In the genomic region with DNA sequence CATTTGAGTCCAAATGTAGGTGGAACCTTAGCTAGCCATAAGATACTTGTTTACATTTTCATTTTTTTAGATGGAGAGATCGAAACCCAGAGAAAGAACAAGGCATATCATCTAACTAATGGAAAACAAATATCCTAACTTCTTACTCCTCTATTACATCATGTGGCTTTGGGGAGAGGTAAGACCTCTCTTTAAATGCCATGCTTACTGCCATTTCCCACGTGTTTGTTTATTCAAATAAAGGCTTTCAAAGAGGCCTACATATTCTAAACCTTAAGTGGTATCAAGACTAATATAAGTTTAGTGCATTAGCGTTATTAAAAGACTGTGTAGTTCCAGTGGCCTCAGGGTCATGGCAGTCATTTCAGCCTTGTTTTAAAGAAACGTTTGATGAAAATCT, we compare ENCODE assay signal across 23 mouse cellular contexts.
DNase-seq lines count a peak whose midpoint lies in the region; ATAC-seq and TF ChIP-seq lines count a peak whose summit lies in the region.
"Had no signal": no experiment of that assay in that cellular context is flagged by ENCODE, and none has a peak within 500 bp of the region (broad histone marks: within the 10 kb centered on the region; RNA-seq: fewer than 3 reads in every experiment).

No protein-coding gene starts in this region.

- 55% methylated on average over 4 of the region's 4 CpGs for WGBS in forebrain, embryonic 14.5 days
- 58% methylated on average over 4 of the region's 4 CpGs for WGBS in kidney, embryonic 16.5 days

- TF ChIP-seq RAD21 in MEL (IDR thresholded peaks at IDR 0.05; ENCODE audit: low read depth, low read length) = no peak

- H3ac ChIP-seq in myocyte (ENCODE audit: control insufficient read depth, insufficient read length) = no peak overlapping the region

- no peak; a peak in 1 of 4 replicates for TF ChIP-seq EP300 in MEL (IDR thresholded peaks at IDR 0.05; ENCODE audit: low read depth in 1 of 2, low read length in 2 of 2)

- TF ChIP-seq POLR2A in MEL (IDR thresholded peaks at IDR 0.05; ENCODE audit: control insufficient read depth in 1 of 2, insufficient read depth in 1 of 2, low read depth in 1 of 2, low read length in 2 of 2, poor library complexity in 1 of 2) (no peak), myocyte (IDR thresholded peaks at IDR 0.05; ENCODE audit: insufficient read length, low read depth) (no peak)

- intact Hi-C loops in heart, postnatal 36 days (cut with DNase I) = no loop called here

- H3K4me1 ChIP-seq in MEL (ENCODE audit: control insufficient read depth in 1 of 2, insufficient read depth in 2 of 2, low read length in 2 of 2) = peaks cover 10 to 19% of the 10 kb centered on the region in 2 experiments
- H3K4me1 ChIP-seq in forebrain, embryonic 14.5 days (ENCODE audit: control insufficient read depth, insufficient read depth, low read length) = peaks cover 3% of the 10 kb centered on the region
- H3K4me1 ChIP-seq in kidney, embryonic 16.5 days (ENCODE audit: insufficient read depth, low read length) = peaks cover 10% of the 10 kb centered on the region

- TF ChIP-seq CTCF in MEL (IDR thresholded peaks at IDR 0.05 in 2 of 3, conservative IDR thresholded peaks at IDR 0.05 in 1 of 3; ENCODE audit: control insufficient read depth in 1 of 3, insufficient read depth in 1 of 3, low read depth in 2 of 3, low read length in 3 of 3, poor library complexity in 1 of 3, severe bottlenecking in 1 of 3) = no peak

- peak overlapping the region; percentile 45 for H3K9ac ChIP-seq in MEL (ENCODE audit: control insufficient read depth, low read depth, low read length, poor library complexity, severe bottlenecking)
- H3K9ac ChIP-seq in forebrain, embryonic 14.5 days (ENCODE audit: low read length) = no peak overlapping the region
- no peak overlapping the region for H3K9ac ChIP-seq in kidney, embryonic 16.5 days (replicated peaks; ENCODE audit: low read length)

- H3K9me3 ChIP-seq in MEL (replicated peaks; ENCODE audit: insufficient read depth, low read length) = no peaks in the 10 kb centered on the region
- no peaks in the 10 kb centered on the region for H3K9me3 ChIP-seq in forebrain, embryonic 14.5 days (replicated peaks; ENCODE audit: control insufficient read depth, low read length)
- H3K9me3 ChIP-seq in kidney, embryonic 16.5 days (ENCODE audit: low read length) = no peaks in the 10 kb centered on the region
- H3K9me3 ChIP-seq: G1E had no signal

- no peak overlapping the region; the same call in 1 of the 2 replicates for H3K27ac ChIP-seq in MEL (ENCODE audit: control insufficient read depth, low read depth, low read length)
- no peak overlapping the region for H3K27ac ChIP-seq in forebrain, embryonic 14.5 days (ENCODE audit: low read depth, low read length)
- H3K27ac ChIP-seq in kidney, embryonic 16.5 days (ENCODE audit: low read length) = no peak overlapping the region

- H3K36me3 ChIP-seq in MEL (ENCODE audit: control insufficient read depth in 1 of 2, insufficient read depth in 2 of 2, low read length in 2 of 2) = peaks cover 0 to 18% of the 10 kb centered on the region in 2 experiments; a peak in 2 of 4 replicates
- no peaks in the 10 kb centered on the region for H3K36me3 ChIP-seq in myocyte (ENCODE audit: control insufficient read depth, insufficient read depth)
- H3K36me3 ChIP-seq in forebrain, embryonic 14.5 days (ENCODE audit: control insufficient read depth, insufficient read depth, low read length) = no peaks in the 10 kb centered on the region
- no peaks in the 10 kb centered on the region for H3K36me3 ChIP-seq in kidney, embryonic 16.5 days (ENCODE audit: insufficient read depth, low read length)
- H3K36me3 ChIP-seq: G1E had no signal

- no peak for ATAC-seq in forebrain, embryonic 14.5 days
- ATAC-seq in kidney, embryonic 16.5 days (ENCODE audit: low FRiP score, low TSS enrichment) = no peak
- ATAC-seq: activated CD4-positive, CD25-positive, alpha-beta regulatory T cell, adult 4 months; CD4-positive, CD25-positive, alpha-beta regulatory T cell, adult 4 months; Patski had no signal

- H3K79me2 ChIP-seq in MEL (ENCODE audit: control insufficient read depth, insufficient read depth, low read length, poor library complexity) (no peaks in the 10 kb centered on the region), myocyte (ENCODE audit: control insufficient read depth, insufficient read depth) (no peaks in the 10 kb centered on the region)

- peak overlapping the region in 1 of 2 experiments; percentile 30; a peak in 1 of 4 replicates for H3K4me3 ChIP-seq in MEL (ENCODE audit: control insufficient read depth in 1 of 2, insufficient read depth in 1 of 2, low read depth in 2 of 2, low read length in 2 of 2)
- no peak overlapping the region for H3K4me3 ChIP-seq in myocyte
- H3K4me3 ChIP-seq in forebrain, embryonic 14.5 days (ENCODE audit: low read depth, low read length) = no peak overlapping the region
- no peak overlapping the region for H3K4me3 ChIP-seq in kidney, embryonic 16.5 days (ENCODE audit: low read length)

- peak; percentile 49 for DNase-seq in 3T3-L1 (ENCODE audit: low read depth, low spot score)
- DNase-seq in MEL (ENCODE audit: low read depth, low spot score) = peak; percentile 27
- no peak for DNase-seq in forebrain, embryonic 14.5 days (ENCODE audit: low spot score)
- no peak for DNase-seq in heart, postnatal 36 days
- DNase-seq: adrenal gland, adult 2 months; adrenal gland, adult 8-10 months; adrenal gland, postnatal 10 days; adrenal gland, postnatal 14 days; adrenal gland, postnatal 25 days; adrenal gland, postnatal 36 days; B cell, adult 2 months; cerebellum, adult 11 months; cerebellum, adult 11-12 months; cerebellum, adult 18-20 months; cerebellum, adult 2 months; cerebellum, adult 8-10 months had no signal

- no peak overlapping the region for H3K4me2 ChIP-seq in myocyte (ENCODE audit: low read depth)
- no peak overlapping the region for H3K4me2 ChIP-seq in forebrain, embryonic 14.5 days (ENCODE audit: low read length)
- no peak overlapping the region for H3K4me2 ChIP-seq in kidney, embryonic 16.5 days (replicated peaks; ENCODE audit: low read depth, low read length)

- H3K27me3 ChIP-seq in MEL (ENCODE audit: control insufficient read depth in 1 of 2, insufficient read depth in 2 of 2, low read length in 2 of 2) = no peaks in the 10 kb centered on the region
- H3K27me3 ChIP-seq in myocyte (ENCODE audit: control insufficient read depth, insufficient read depth, insufficient read length) = no peaks in the 10 kb centered on the region
- H3K27me3 ChIP-seq in forebrain, embryonic 14.5 days (replicated peaks; ENCODE audit: control insufficient read depth, insufficient read depth, low read length) = no peaks in the 10 kb centered on the region
- H3K27me3 ChIP-seq in kidney, embryonic 16.5 days (ENCODE audit: insufficient read depth, low read length) = no peaks in the 10 kb centered on the region
- H3K27me3 ChIP-seq: CH12.LX, Patski had no signal

TF ChIP-seq in MEL, 35 proteins besides CTCF, POLR2A, EP300 and RAD21:
- TF ChIP-seq KAT2A (conservative IDR thresholded peaks at IDR 0.05; ENCODE audit: low read depth, low read length) = 0 out of 2 replicates have a peak, but pooled peaks have one; percentile 28
- TF ChIP-seq SMC3 (IDR thresholded peaks at IDR 0.05; ENCODE audit: low read depth, low read length) = no peak
- peak; percentile 74; the same call in 1 of the 2 replicates for TF ChIP-seq MXI1 (IDR thresholded peaks at IDR 0.05; ENCODE audit: low read depth, low read length)
- 0 out of 2 replicates have a peak, but pooled peaks have one; percentile 19 for TF ChIP-seq MYC (IDR thresholded peaks at IDR 0.05; ENCODE audit: low read depth, low read length)
- no peak for TF ChIP-seq BHLHE40 (IDR thresholded peaks at IDR 0.05; ENCODE audit: borderline replicate concordance, low read depth, low read length)
TF ChIP-seq in MEL: peak in this region for 3.

TF ChIP-seq in myocyte, 11 proteins besides CTCF, POLR2A, EP300 and RAD21:
- no peak for TF ChIP-seq POLR2AphosphoS2 (IDR thresholded peaks at IDR 0.05; ENCODE audit: insufficient read length, low read depth)
- no peak for TF ChIP-seq MYOD1 (IDR thresholded peaks at IDR 0.05; ENCODE audit: control insufficient read depth in 1 of 3, insufficient read length in 2 of 3, low read depth in 2 of 3)
- no peak for TF ChIP-seq USF1 (IDR thresholded peaks at IDR 0.05; ENCODE audit: low read depth)
- TF ChIP-seq CEBPB (IDR thresholded peaks at IDR 0.05; ENCODE audit: insufficient read depth, poor library complexity, severe bottlenecking) = peak; percentile 78
- TF ChIP-seq MAX (IDR thresholded peaks at IDR 0.05; ENCODE audit: low read depth) = peak; percentile 51
- no peak for TF ChIP-seq MYOG (IDR thresholded peaks at IDR 0.05; ENCODE audit: control insufficient read depth in 1 of 3, insufficient read depth in 1 of 3, insufficient read length in 2 of 3, low read depth in 2 of 3)

Comparison
In these comparisons a context has a peak if more than half of its experiments do, and no peak if none do; other contexts are left out.
1. DNase-seq: peak in 3T3-L1 (single experiment) and MEL (single experiment); none in forebrain, embryonic 14.5 days (single experiment) and heart, postnatal 36 days (0 of 2).